Mouse (Mus musculus): Measurements from ENCODE around the gene Tmem108.

Gene Tmem108

GRCm38 (mm10) chr9:103761647-103762084, at the start of gene Tmem108:
Gene Tmem108, minus strand, starts transcription at chr9:103761837.
- in situ Hi-C loops (cut with MboI; ENCODE audit: unreplicated experiment in 2 of 2): loop anchor here (5.0 kb wide), 2 partner anchors 236 to 269 kb away; no protein-coding TSS in a partner anchor

- in situ Hi-C loops (cut with MboI; ENCODE audit: unreplicated experiment in 2 of 2): no loop called here
These were observed 27.4 kb upstream of the Tmem108 start for GRCm38 (mm10) chr9:103789029-103789428.

GRCm38 (mm10) chr9:103784156-103784555, 22.5 kb upstream of the Tmem108 start:
- in situ Hi-C loops (cut with MboI; ENCODE audit: unreplicated experiment in 2 of 2): no loop called here

GRCm38 (mm10) chr9:103783276-103783675, 21.6 kb upstream of the Tmem108 start:
- in situ Hi-C loops (cut with MboI; ENCODE audit: unreplicated experiment in 2 of 2): no loop called here

- in situ Hi-C loops (cut with MboI; ENCODE audit: unreplicated experiment in 2 of 2): no loop called here
These were observed 20.7 kb upstream of the Tmem108 start for GRCm38 (mm10) chr9:103782306-103782705.

GRCm38 (mm10) chr9:103781407-103781806, 19.8 kb upstream of the Tmem108 start:
- in situ Hi-C loops (cut with MboI; ENCODE audit: unreplicated experiment in 2 of 2): no loop called here

- in situ Hi-C loops (cut with MboI; ENCODE audit: unreplicated experiment in 2 of 2): no loop called here
These were observed 19.0 kb upstream of the Tmem108 start for GRCm38 (mm10) chr9:103780598-103780997.

GRCm38 (mm10) chr9:103778185-103778584, 16.5 kb upstream of the Tmem108 start:
- in situ Hi-C loops (cut with MboI; ENCODE audit: unreplicated experiment in 2 of 2): no loop called here

DNA sequence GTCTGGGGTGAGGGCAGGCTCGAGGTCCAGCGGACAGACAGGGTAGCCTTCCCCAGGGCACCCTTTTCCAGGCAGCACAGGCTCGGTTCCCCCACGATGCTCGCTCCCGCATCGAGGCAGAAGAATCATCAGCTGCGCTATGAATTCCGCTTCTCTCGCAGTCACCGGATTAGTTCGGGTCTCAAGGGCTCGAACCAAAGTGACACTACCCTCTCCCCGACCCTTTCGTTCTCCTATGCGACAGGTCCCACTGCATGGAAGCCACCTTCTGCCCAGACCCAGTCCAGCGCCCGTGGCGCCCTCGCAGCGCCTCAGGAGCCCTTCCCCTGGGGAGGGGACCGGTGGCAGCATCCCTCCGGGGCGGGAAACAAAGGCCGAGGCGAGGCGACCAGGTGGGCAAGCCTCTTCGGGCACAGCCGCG, 476 bp downstream of the Tmem108 start:
- in situ Hi-C loops (cut with MboI; ENCODE audit: unreplicated experiment in 2 of 2): loop anchor here (5.0 kb wide), 2 partner anchors 236 to 269 kb away; no protein-coding TSS in a partner anchor

DNA sequence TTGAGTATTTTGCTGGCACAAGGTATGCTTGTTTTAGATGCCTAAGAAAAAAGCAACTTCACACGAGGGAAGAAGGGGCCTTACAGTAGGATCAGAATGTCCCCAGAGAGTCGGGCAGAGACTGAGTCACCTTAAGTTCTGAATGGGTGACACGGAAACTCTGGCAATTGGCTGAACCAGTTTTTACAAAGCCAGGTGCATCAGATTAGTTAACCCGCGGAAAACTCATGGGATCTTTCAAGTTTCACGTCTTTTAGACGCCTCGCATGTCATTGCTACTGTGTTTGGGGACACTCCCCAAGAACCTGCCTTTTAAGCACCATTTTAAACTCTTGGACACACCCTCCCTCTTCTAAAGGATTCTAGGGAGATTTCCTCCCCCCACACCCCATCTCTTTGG, 1.3 kb downstream of the Tmem108 start:
- in situ Hi-C loops (cut with MboI; ENCODE audit: unreplicated experiment in 2 of 2): loop anchor here (5.0 kb wide), 2 partner anchors 237 to 268 kb away; no protein-coding TSS in a partner anchor

GRCm38 (mm10) chr9:103759829-103760228, 1.8 kb downstream of the Tmem108 start:
- in situ Hi-C loops (cut with MboI; ENCODE audit: unreplicated experiment in 2 of 2): loop anchor here (5.0 to 10.0 kb wide), 5 partner anchors 133 to 535 kb away; no protein-coding TSS in a partner anchor

DNA sequence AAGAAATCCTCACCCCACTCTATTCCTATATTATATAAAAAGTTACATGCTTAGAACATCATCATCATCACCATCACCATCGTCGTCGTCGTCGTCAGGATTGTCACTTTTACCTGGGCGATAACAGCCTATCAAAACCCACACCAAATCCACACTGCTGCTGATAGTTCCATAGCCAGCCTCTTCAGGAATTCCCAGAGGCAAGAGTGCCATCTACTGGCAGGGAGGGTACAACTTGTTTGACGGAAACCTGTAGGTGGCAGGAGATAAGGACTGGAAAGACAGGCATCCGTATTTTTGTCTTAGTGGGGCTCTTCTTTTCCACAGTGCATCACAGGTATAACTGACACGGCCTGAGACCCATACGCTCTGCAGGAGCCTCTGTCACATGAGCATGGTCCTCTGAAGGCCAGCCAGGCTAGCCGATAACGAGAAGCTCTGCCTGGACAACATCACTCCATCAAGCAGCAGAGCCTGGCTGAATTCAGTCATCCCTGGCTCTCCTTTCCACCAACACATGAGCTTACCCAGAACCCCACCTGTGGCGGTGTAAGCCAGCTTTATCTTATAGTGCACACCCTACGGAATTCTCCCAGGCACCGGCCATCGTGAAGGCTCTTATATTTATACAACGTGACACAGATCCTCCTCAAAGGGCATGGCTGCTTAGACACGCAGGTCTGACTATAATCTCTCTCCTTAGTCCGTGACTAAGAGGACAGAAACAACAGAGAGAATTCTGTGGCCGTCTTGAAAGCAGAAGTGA, 2.5 kb downstream of the Tmem108 start:
- in situ Hi-C loops (cut with MboI; ENCODE audit: unreplicated experiment in 2 of 2): loop anchor here (5.0 to 10.0 kb wide), 4 partner anchors 132 to 534 kb away; no protein-coding TSS in a partner anchor

DNA sequence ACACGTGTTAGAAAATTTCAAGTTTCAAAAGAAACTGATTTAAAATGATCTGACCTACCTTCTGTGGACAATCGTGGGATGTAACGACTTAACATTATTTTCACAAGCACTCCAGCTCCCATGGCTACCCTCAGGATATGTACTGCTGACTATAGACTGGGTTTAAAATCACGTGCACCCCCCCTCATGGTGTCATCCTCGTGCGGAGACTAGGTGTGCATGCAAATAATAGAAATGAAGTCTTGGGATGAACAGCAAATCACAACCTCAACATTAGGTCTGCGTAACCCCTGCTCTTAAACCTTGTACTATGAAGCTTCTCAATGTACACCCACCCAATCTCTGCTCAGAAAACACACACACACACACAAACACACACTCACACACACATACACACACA, 3.4 kb downstream of the Tmem108 start:
- in situ Hi-C loops (cut with MboI; ENCODE audit: unreplicated experiment in 2 of 2): loop anchor here (5.0 to 10.0 kb wide), 4 partner anchors 131 to 533 kb away; no protein-coding TSS in a partner anchor

- in situ Hi-C loops (cut with MboI; ENCODE audit: unreplicated experiment in 2 of 2): loop anchor here (5.0 to 10.0 kb wide), 2 partner anchors 40 to 528 kb away; no protein-coding TSS in a partner anchor
These were observed 9.0 kb downstream of the Tmem108 start for GRCm38 (mm10) chr9:103752618-103753017.

DNA sequence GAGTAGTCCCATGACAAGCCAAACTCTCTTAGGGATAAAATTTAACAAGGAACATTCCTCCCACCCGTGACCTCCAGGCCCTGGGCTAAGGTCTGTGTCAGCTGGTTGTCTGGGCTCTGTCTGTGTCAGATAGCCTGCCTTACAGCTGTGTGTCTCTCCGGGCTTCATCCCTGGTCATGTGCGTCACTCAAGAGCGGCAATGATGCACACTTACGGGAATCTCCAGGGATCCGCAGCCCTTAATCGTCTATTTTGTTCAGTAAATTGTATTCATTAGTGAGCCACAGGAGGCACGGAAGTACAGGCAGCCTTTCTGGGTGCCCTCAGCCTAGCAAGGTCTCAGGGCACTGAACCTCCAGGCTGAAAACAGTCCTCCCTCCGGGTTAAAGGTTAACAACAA, 10.1 kb downstream of the Tmem108 start:
- in situ Hi-C loops (cut with MboI; ENCODE audit: unreplicated experiment in 2 of 2): loop anchor here (5.0 to 10.0 kb wide), 2 partner anchors 39 to 527 kb away; no protein-coding TSS in a partner anchor

DNA sequence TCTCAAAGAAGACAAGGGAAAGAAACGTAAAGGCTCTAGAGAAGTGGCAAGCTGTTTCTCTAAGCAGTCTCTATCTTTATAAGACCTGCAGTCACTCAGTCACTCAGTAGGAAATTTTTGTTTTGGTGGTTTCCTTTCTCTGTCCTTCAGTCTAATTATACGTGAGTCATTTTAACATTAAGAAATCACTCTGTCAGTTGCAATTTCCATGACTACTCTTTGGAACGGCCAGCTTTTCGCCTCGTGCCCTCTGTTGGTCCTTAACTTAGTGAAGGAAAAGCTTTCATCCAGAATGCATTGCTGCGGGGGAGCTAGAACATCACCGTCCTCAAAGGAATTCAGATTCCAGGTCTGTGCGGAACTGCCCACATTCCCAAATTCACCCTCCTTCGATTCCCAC, 11.1 kb downstream of the Tmem108 start:
- in situ Hi-C loops (cut with MboI; ENCODE audit: unreplicated experiment in 2 of 2): loop anchor here (5.0 to 10.0 kb wide), 2 partner anchors 38 to 526 kb away; no protein-coding TSS in a partner anchor

DNA sequence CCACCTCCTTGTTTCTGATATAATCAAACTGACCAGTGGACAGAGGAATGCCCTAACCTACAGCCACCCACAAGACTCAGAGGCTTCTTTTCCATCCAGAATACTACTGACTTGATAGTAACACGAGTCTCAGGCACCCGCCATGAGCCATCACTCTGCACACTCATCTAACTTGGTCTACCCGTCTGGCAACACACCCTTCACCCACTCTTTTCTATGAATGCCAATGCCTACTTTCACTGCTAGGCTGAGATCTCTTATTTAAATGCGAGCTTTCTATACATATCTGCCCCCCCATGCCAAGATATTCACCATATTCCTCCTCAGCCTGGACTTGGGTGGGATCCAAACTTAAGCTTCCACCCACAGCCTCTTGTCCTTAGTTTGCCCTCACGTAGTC, 15.0 kb downstream of the Tmem108 start:
- in situ Hi-C loops (cut with MboI; ENCODE audit: unreplicated experiment in 2 of 2): loop anchor here in 1 of 2 experiments (5.0 to 25.0 kb wide), 3 partner anchors 34 to 491 kb away; partner anchors contain the start of gene Cdv3

GRCm38 (mm10) chr9:103740145-103740544, 21.5 kb downstream of the Tmem108 start:
- in situ Hi-C loops (cut with MboI; ENCODE audit: unreplicated experiment in 2 of 2): loop anchor here in 1 of 2 experiments (5.0 to 25.0 kb wide), 3 partner anchors 88 to 497 kb away; partner anchors contain the start of gene Cdv3

- in situ Hi-C loops (cut with MboI; ENCODE audit: unreplicated experiment in 2 of 2): loop anchor here in 1 of 2 experiments (25.0 kb wide), 1 partner anchor 498 kb away; no protein-coding TSS in a partner anchor
These were observed 22.6 kb downstream of the Tmem108 start for GRCm38 (mm10) chr9:103739062-103739461.

DNA sequence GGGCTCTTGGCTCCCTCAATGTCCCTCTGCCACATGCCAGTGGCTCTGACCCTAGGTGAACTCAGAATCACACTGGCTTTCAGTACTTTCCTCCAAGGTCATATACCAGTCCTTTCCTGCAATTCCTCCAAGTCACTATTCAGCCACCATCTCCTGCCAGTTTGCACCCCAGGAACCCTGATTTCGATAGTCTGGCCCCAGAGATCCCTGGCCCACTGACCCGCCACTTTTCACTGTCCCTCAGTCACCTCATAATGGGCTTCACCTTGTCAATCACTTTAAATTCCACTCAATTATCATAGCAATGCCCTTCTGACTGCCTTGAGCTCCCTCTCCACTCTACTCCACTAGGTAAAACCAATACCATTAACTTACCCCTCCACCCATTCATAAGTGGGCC, 31.9 kb downstream of the Tmem108 start:
- in situ Hi-C loops (cut with MboI; ENCODE audit: unreplicated experiment in 2 of 2): loop anchor here in 1 of 2 experiments (25.0 kb wide), 1 partner anchor 508 kb away; no protein-coding TSS in a partner anchor

All from v-Abl transformed pro-B cells (cell line).